In the genomic region with DNA sequence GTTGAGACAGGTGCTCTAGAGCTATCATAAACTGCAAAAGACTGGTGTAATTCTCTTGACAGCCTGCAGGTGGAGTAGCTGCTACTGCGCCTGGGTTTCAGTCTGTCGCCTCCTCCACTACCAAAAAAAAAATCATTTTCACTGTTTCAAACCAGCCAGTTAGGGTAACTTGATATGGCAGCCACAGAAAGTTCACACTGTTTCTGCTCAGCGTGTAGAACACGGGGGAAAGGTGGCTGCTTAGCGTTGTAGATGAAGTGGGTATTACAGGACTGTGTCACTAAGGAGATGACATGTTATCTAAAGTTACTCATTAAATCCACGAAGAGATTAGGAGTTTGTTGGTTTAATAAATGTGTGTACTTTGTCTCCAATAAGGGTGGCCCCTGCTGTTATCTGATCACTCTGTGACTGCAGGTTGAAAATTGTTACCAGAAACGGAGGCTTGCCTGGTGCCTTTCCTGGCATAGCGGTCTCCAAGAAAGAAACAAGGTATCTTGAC, we compare ENCODE assay signal across 8 mouse cellular contexts. TPM values are rescaled to one million over a fixed set of nuclear protein-coding genes. Genes with fewer than 3 reads are reported as not detected.
DNase-seq lines count a peak whose midpoint lies in the region; ATAC-seq and TF ChIP-seq lines count a peak whose summit lies in the region.

No protein-coding gene starts in this region.

- TF ChIP-seq CTCF in thymus, adult 2 months (IDR thresholded peaks at IDR 0.05; ENCODE audit: borderline replicate concordance, control insufficient read depth, extremely low read depth, insufficient read depth, low read length, poor library complexity), result no peak

- H3K27me3 ChIP-seq in forebrain, embryonic 13.5 days, result peaks cover 8% of the 10 kb centered on the region; the same call in 1 of the 2 replicates
- H3K27me3 ChIP-seq in forebrain, embryonic 12.5 days, result peaks cover 7% of the 10 kb centered on the region; the same call in 1 of the 2 replicates
- no peaks in the 10 kb centered on the region for H3K27me3 ChIP-seq in thymus, adult 2 months (ENCODE audit: control insufficient read depth, insufficient read depth, low read length)
- H3K27me3 ChIP-seq in lung, embryonic 16.5 days (ENCODE audit: control insufficient read depth, insufficient read depth, low read depth, low read length), result 0 out of 2 replicates have a peak, but pooled peaks cover 2% of the 10 kb centered on the region

- H3K4me3 ChIP-seq in forebrain, embryonic 13.5 days, result no peak overlapping the region
- H3K4me3 ChIP-seq in forebrain, embryonic 12.5 days (replicated peaks), result no peak overlapping the region
- H3K4me3 ChIP-seq in thymus, adult 2 months (ENCODE audit: control insufficient read depth, insufficient read depth, low read length), result no peak overlapping the region
- H3K4me3 ChIP-seq in lung, embryonic 16.5 days (ENCODE audit: low read length), result no peak overlapping the region

- no peak overlapping the region for H3K4me2 ChIP-seq in forebrain, embryonic 13.5 days
- no peak overlapping the region for H3K4me2 ChIP-seq in forebrain, embryonic 12.5 days
- H3K4me2 ChIP-seq in lung, embryonic 16.5 days (ENCODE audit: low read depth, low read length), result peak overlapping the region; percentile 27

- peak; percentile 31; the same call in 1 of the 2 replicates for ATAC-seq in forebrain, embryonic 13.5 days
- no peak for ATAC-seq in forebrain, embryonic 12.5 days (ENCODE audit: low FRiP score)
- ATAC-seq in lung, embryonic 16.5 days (ENCODE audit: low read depth), result no peak

- TF ChIP-seq POLR2A in thymus, adult 2 months (IDR thresholded peaks at IDR 0.05; ENCODE audit: control insufficient read depth, extremely low read depth, insufficient read depth, low read length, poor library complexity), result no peak

- H3K36me3 ChIP-seq in forebrain, embryonic 13.5 days (ENCODE audit: poor library complexity, severe bottlenecking), result no peaks in the 10 kb centered on the region
- H3K36me3 ChIP-seq in forebrain, embryonic 12.5 days (replicated peaks), result no peaks in the 10 kb centered on the region
- H3K36me3 ChIP-seq in thymus, adult 2 months (ENCODE audit: control insufficient read depth, insufficient read depth, low read length), result no peaks in the 10 kb centered on the region
- no peaks in the 10 kb centered on the region for H3K36me3 ChIP-seq in lung, embryonic 16.5 days (ENCODE audit: control insufficient read depth, insufficient read depth, low read length)

- H3K4me1 ChIP-seq in forebrain, embryonic 13.5 days, result no peaks in the 10 kb centered on the region
- H3K4me1 ChIP-seq in forebrain, embryonic 12.5 days, result peaks cover 3% of the 10 kb centered on the region; the same call in 1 of the 2 replicates
- no peaks in the 10 kb centered on the region for H3K4me1 ChIP-seq in thymus, adult 2 months (replicated peaks; ENCODE audit: control insufficient read depth, insufficient read depth, low read length)
- peaks cover 9% of the 10 kb centered on the region for H3K4me1 ChIP-seq in lung, embryonic 16.5 days (replicated peaks; ENCODE audit: control insufficient read depth, insufficient read depth, low read length)

- DNase-seq in thymus, adult 2 months, result peak; percentile 7
- no peak for DNase-seq in thymus, adult 18-20 months
- DNase-seq in embryo, embryonic 11.5 days (ENCODE audit: low read depth, low spot score), result peak; percentile 26
- peak; percentile 15 to 38 for DNase-seq in kidney, adult 8-10 months
- peak; percentile 33 for DNase-seq in thymus, postnatal 4 days

- H3K27ac ChIP-seq in forebrain, embryonic 13.5 days, result no peak overlapping the region
- no peak overlapping the region for H3K27ac ChIP-seq in forebrain, embryonic 12.5 days
- H3K27ac ChIP-seq in thymus, adult 2 months (ENCODE audit: control insufficient read depth, insufficient read depth, low read length), result no peak overlapping the region
- no peak overlapping the region for H3K27ac ChIP-seq in lung, embryonic 16.5 days (ENCODE audit: low read length)

- no peak overlapping the region for H3K9ac ChIP-seq in forebrain, embryonic 13.5 days
- H3K9ac ChIP-seq in forebrain, embryonic 12.5 days, result no peak overlapping the region
- no peak overlapping the region for H3K9ac ChIP-seq in lung, embryonic 16.5 days (ENCODE audit: low read length)

- WGBS in forebrain, embryonic 13.5 days, result 41% methylated on average over 8 of the region's 8 CpGs
- WGBS in forebrain, embryonic 12.5 days, result 46% methylated on average over 8 of the region's 8 CpGs
- 44% methylated on average over 8 of the region's 8 CpGs for WGBS in thymus, adult 2 months
- WGBS in lung, embryonic 16.5 days, result 18% methylated on average over 8 of the region's 8 CpGs

- no peaks in the 10 kb centered on the region for H3K9me3 ChIP-seq in forebrain, embryonic 13.5 days (replicated peaks)
- no peaks in the 10 kb centered on the region for H3K9me3 ChIP-seq in forebrain, embryonic 12.5 days
- H3K9me3 ChIP-seq in lung, embryonic 16.5 days (ENCODE audit: control insufficient read depth, low read length), result no peaks in the 10 kb centered on the region

RNA-seq across cellular contexts. Expression of a gene that starts 6.7 kb away (rescaled TPM):
- 0.81 and 0.93 TPM in 2 replicates for polyA plus RNA-seq in forebrain, embryonic 13.5 days (2015; fragmentation: Nextera tagmentation; extraction: Ambion mirVana)
- polyA plus RNA-seq in forebrain, embryonic 12.5 days (2016; fragmentation: Nextera tagmentation; extraction: Ambion mirVana), result 0.36 and 0.77 TPM in 2 replicates
- 0.23 and 0.43 TPM in 2 replicates for polyA plus RNA-seq in thymus, adult 2 months (2012; rRNA removed)
- 0.35 and 0.44 TPM in 2 replicates for polyA plus RNA-seq in lung, embryonic 16.5 days (2015; fragmentation: Nextera tagmentation; extraction: Ambion mirVana)

RNA-seq across cellular contexts. Expression of a gene that starts 47.3 kb away (rescaled TPM):
- 14.2 and 18.1 TPM in 2 replicates for polyA plus RNA-seq in forebrain, embryonic 13.5 days (2015; fragmentation: Nextera tagmentation; extraction: Ambion mirVana)
- polyA plus RNA-seq in forebrain, embryonic 12.5 days (2016; fragmentation: Nextera tagmentation; extraction: Ambion mirVana), result 17.7 and 20.9 TPM in 2 replicates
- polyA plus RNA-seq in thymus, adult 2 months (2012; rRNA removed), result 3.9 and 4.8 TPM in 2 replicates
- 10.1 and 11.0 TPM in 2 replicates for polyA plus RNA-seq in lung, embryonic 16.5 days (2015; fragmentation: Nextera tagmentation; extraction: Ambion mirVana)

Comparison
In these comparisons a context has a peak if more than half of its experiments do, and no peak if none do; other contexts are left out.
1. DNase-seq: peak in thymus, adult 2 months (single experiment), embryo, embryonic 11.5 days (single experiment), kidney, adult 8-10 months (2 of 2) and thymus, postnatal 4 days (single experiment); none in thymus, adult 18-20 months (0 of 2).